Mouse (Mus musculus): Measurements from ENCODE around the gene Rara. TPM values are rescaled to one million over a fixed set of nuclear protein-coding genes. Genes with fewer than 3 reads are reported as not detected.
"Not testable (repeated sequence)": the region's sequence is repeated elsewhere in the genome, so short reads cannot be mapped to it uniquely, and the experiment has no call there.

Rara gene
- polyA plus RNA-seq, 1 experiment from 2014 or later = 34.9 TPM

GRCm38 (mm10) chr11:98932293-98933091, 4.9 kb downstream of the Rara start:
- ATAC-seq (replicated peaks; ENCODE audit: insufficient number of reproducible peaks, low FRiP score, low TSS enrichment) = no peak
- peak overlapping the region; percentile 43 for H3K9ac ChIP-seq (ENCODE audit: low read depth, low read length)
- H3K27me3 ChIP-seq (ENCODE audit: control insufficient read depth, insufficient read depth, low read length) = no peaks in the 10 kb centered on the region
- no peaks in the 10 kb centered on the region for H3K36me3 ChIP-seq (ENCODE audit: control insufficient read depth, insufficient read depth, low read length)
- no peak overlapping the region; the same call in 1 of the 2 replicates for H3K4me3 ChIP-seq (ENCODE audit: low read depth, low read length)
- H3K4me1 ChIP-seq (ENCODE audit: control insufficient read depth, insufficient read depth, low read length) = peaks cover 76% of the 10 kb centered on the region
- peak overlapping the region; percentile 90 for H3K4me2 ChIP-seq
- peak overlapping the region; percentile 93 for H3K27ac ChIP-seq (ENCODE audit: low read depth, low read length)
- 22% methylated on average over 19 of the region's 19 CpGs for WGBS (ENCODE audit: insufficient replicate concordance)
- H3K9me3 ChIP-seq (replicated peaks; ENCODE audit: control insufficient read depth, low read length) = no peaks in the 10 kb centered on the region

DNA sequence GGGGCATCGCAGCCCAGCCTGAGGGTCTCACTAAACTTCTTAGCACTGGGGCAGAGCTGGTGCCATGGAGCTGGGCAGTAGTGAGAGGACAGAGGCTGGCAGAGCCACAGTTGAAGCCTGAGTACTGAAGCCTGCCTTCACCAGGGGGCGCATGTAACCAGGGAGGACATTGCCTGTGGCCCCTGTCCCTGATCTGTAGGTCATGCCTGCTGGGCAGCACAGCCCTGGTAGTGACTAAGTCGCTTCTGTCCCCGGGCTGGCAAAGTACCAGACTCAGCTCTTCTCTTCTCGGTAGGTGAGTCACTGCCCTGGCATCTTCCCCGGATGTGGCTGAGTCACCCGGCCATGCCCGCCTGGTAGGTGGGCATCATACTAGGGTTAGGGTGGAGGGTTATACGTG, 5.5 kb downstream of the Rara start:
- 42% methylated on average over 9 of the region's 9 CpGs for WGBS (ENCODE audit: insufficient replicate concordance)
- no peaks in the 10 kb centered on the region for H3K9me3 ChIP-seq (replicated peaks; ENCODE audit: control insufficient read depth, low read length)
- peak overlapping the region; percentile 43; the same call in 1 of the 2 replicates for H3K9ac ChIP-seq (ENCODE audit: low read depth, low read length)
- no peaks in the 10 kb centered on the region for H3K36me3 ChIP-seq (ENCODE audit: control insufficient read depth, insufficient read depth, low read length)
- no peak for ATAC-seq (replicated peaks; ENCODE audit: insufficient number of reproducible peaks, low FRiP score, low TSS enrichment)
- H3K27ac ChIP-seq (ENCODE audit: low read depth, low read length) = 0 out of 2 replicates have a peak overlapping the region, but pooled peaks have one; percentile 25
- H3K4me1 ChIP-seq (ENCODE audit: control insufficient read depth, insufficient read depth, low read length) = peaks cover 72% of the 10 kb centered on the region
- H3K4me2 ChIP-seq = peak overlapping the region; percentile 36
- no peaks in the 10 kb centered on the region for H3K27me3 ChIP-seq (ENCODE audit: control insufficient read depth, insufficient read depth, low read length)
- H3K4me3 ChIP-seq (ENCODE audit: low read depth, low read length) = no peak overlapping the region

- H3K9ac ChIP-seq (ENCODE audit: low read depth, low read length); H3K9me3 ChIP-seq (replicated peaks; ENCODE audit: control insufficient read depth, low read length); ATAC-seq (replicated peaks; ENCODE audit: insufficient number of reproducible peaks, low FRiP score, low TSS enrichment); H3K4me3 ChIP-seq (ENCODE audit: low read depth, low read length); H3K27me3 ChIP-seq (ENCODE audit: control insufficient read depth, insufficient read depth, low read length); H3K4me2 ChIP-seq; H3K27ac ChIP-seq (ENCODE audit: low read depth, low read length); H3K36me3 ChIP-seq (ENCODE audit: control insufficient read depth, insufficient read depth, low read length): not testable (repeated sequence)
- peaks cover 72% of the 10 kb centered on the region for H3K4me1 ChIP-seq (ENCODE audit: control insufficient read depth, insufficient read depth, low read length)
- 86% methylated on average over 2 of the region's 2 CpGs for WGBS (ENCODE audit: insufficient replicate concordance)
Observed at GRCm38 (mm10) chr11:98933847-98934246, 6.2 kb downstream of the Rara start.

GRCm38 (mm10) chr11:98934367-98934766, 6.7 kb downstream of the Rara start:
- no peak overlapping the region for H3K4me2 ChIP-seq
- H3K9me3 ChIP-seq (replicated peaks; ENCODE audit: control insufficient read depth, low read length) = no peaks in the 10 kb centered on the region
- no peak overlapping the region for H3K27ac ChIP-seq (ENCODE audit: low read depth, low read length)
- H3K9ac ChIP-seq (ENCODE audit: low read depth, low read length) = no peak overlapping the region
- peaks cover 73% of the 10 kb centered on the region for H3K4me1 ChIP-seq (ENCODE audit: control insufficient read depth, insufficient read depth, low read length)
- no peaks in the 10 kb centered on the region for H3K27me3 ChIP-seq (ENCODE audit: control insufficient read depth, insufficient read depth, low read length)
- no peaks in the 10 kb centered on the region for H3K36me3 ChIP-seq (ENCODE audit: control insufficient read depth, insufficient read depth, low read length)
- ATAC-seq (replicated peaks; ENCODE audit: insufficient number of reproducible peaks, low FRiP score, low TSS enrichment) = no peak
- no peak overlapping the region for H3K4me3 ChIP-seq (ENCODE audit: low read depth, low read length)
- 83% methylated on average over 3 of the region's 3 CpGs for WGBS (ENCODE audit: insufficient replicate concordance)

GRCm38 (mm10) chr11:98935123-98935522, 7.5 kb downstream of the Rara start:
- no peak for ATAC-seq (replicated peaks; ENCODE audit: insufficient number of reproducible peaks, low FRiP score, low TSS enrichment)
- 92% methylated on average over 3 of the region's 3 CpGs for WGBS (ENCODE audit: insufficient replicate concordance)
- H3K4me2 ChIP-seq = no peak overlapping the region
- H3K27ac ChIP-seq (ENCODE audit: low read depth, low read length) = no peak overlapping the region
- no peaks in the 10 kb centered on the region for H3K27me3 ChIP-seq (ENCODE audit: control insufficient read depth, insufficient read depth, low read length)
- no peaks in the 10 kb centered on the region for H3K36me3 ChIP-seq (ENCODE audit: control insufficient read depth, insufficient read depth, low read length)
- no peak overlapping the region for H3K4me3 ChIP-seq (ENCODE audit: low read depth, low read length)
- no peak overlapping the region for H3K9ac ChIP-seq (ENCODE audit: low read depth, low read length)
- no peaks in the 10 kb centered on the region for H3K9me3 ChIP-seq (replicated peaks; ENCODE audit: control insufficient read depth, low read length)
- H3K4me1 ChIP-seq (ENCODE audit: control insufficient read depth, insufficient read depth, low read length) = peaks cover 73% of the 10 kb centered on the region

DNA sequence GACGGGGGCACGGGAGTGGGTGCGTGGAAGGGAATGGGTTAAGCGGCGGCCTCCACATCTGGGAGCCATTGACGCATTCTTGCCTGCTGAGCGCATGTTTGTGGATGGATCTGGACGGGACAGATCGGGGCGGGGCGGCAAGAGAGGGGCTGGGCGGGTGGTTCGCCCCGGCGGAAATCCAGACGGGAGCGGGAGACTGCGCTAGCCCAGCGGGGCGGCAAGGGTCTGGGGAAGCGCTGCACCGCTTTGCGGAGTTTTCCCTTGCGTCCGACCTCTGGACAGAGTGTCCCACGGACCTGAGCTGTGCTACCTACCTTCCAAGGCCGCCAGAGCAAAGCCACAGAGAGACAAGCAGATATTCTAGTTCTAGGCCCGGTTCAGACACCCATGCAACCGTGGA, 8.6 kb downstream of the Rara start:
- under 1% methylated on average over 29 of the region's 29 CpGs for WGBS (ENCODE audit: insufficient replicate concordance)
- peak overlapping the region; percentile 93 for H3K27ac ChIP-seq (ENCODE audit: low read depth, low read length)
- ATAC-seq (replicated peaks; ENCODE audit: insufficient number of reproducible peaks, low FRiP score, low TSS enrichment) = peak; percentile 28; the same call in 1 of the 2 replicates
- no peaks in the 10 kb centered on the region for H3K27me3 ChIP-seq (ENCODE audit: control insufficient read depth, insufficient read depth, low read length)
- H3K9me3 ChIP-seq (replicated peaks; ENCODE audit: control insufficient read depth, low read length) = no peaks in the 10 kb centered on the region
- H3K4me2 ChIP-seq = peak overlapping the region; percentile 75
- H3K9ac ChIP-seq (ENCODE audit: low read depth, low read length) = peak overlapping the region; percentile 77
- no peaks in the 10 kb centered on the region for H3K36me3 ChIP-seq (ENCODE audit: control insufficient read depth, insufficient read depth, low read length)
- H3K4me3 ChIP-seq (ENCODE audit: low read depth, low read length) = peak overlapping the region; percentile 63
- H3K4me1 ChIP-seq (ENCODE audit: control insufficient read depth, insufficient read depth, low read length) = peaks cover 73% of the 10 kb centered on the region

- Histone ChIP-seq H3K9ac (ENCODE audit: low read depth, low read length) (peak overlapping the region; percentile 77), H3K27me3 (ENCODE audit: control insufficient read depth, insufficient read depth, low read length) (no peaks in the 10 kb centered on the region), H3K4me2 (peak overlapping the region; percentile 75), H3K27ac (ENCODE audit: low read depth, low read length) (peak overlapping the region; percentile 93), H3K9me3 (replicated peaks; ENCODE audit: control insufficient read depth, low read length) (no peaks in the 10 kb centered on the region), H3K36me3 (ENCODE audit: control insufficient read depth, insufficient read depth, low read length) (no peaks in the 10 kb centered on the region), H3K4me1 (ENCODE audit: control insufficient read depth, insufficient read depth, low read length) (peaks cover 73% of the 10 kb centered on the region), H3K4me3 (ENCODE audit: low read depth, low read length) (peak overlapping the region; percentile 63)
- ATAC-seq (replicated peaks; ENCODE audit: insufficient number of reproducible peaks, low FRiP score, low TSS enrichment) = peak; percentile 18; the same call in 1 of the 2 replicates
- under 1% methylated on average over 23 of the region's 23 CpGs for WGBS (ENCODE audit: insufficient replicate concordance)
Observed at GRCm38 (mm10) chr11:98936606-98937409, 9.2 kb downstream of the Rara start.

DNA sequence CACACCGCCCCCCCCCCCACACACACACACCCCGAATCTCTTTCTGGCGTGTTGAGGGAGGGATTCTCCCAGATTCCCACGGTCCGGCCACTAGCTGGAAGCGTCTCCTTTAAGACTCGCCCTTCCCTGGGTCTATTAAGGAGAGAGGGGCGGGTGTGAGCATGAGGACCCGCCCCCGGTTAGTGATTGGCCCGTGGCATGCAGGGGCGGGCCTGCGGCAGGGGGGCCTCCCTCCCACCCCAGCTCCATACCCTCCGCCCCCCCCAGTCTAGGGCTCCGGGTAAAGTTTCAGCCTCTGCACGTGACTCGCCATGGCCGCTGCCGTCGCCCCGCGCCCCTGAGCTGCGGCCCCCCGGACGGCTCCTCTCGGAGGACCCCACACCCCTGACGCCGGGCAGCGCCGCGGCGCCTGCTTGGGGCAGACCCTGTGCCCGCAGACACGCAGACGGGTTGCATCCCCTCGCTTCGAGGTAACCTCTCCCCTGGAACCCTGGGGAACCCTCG, 9.8 kb downstream of the Rara start:
- Histone ChIP-seq H3K9ac (ENCODE audit: low read depth, low read length) (peak overlapping the region; percentile 77), H3K27me3 (ENCODE audit: control insufficient read depth, insufficient read depth, low read length) (no peaks in the 10 kb centered on the region), H3K4me2 (peak overlapping the region; percentile 75), H3K4me1 (ENCODE audit: control insufficient read depth, insufficient read depth, low read length) (peaks cover 73% of the 10 kb centered on the region), H3K36me3 (ENCODE audit: control insufficient read depth, insufficient read depth, low read length) (no peaks in the 10 kb centered on the region), H3K27ac (ENCODE audit: low read depth, low read length) (peak overlapping the region; percentile 93), H3K9me3 (replicated peaks; ENCODE audit: control insufficient read depth, low read length) (no peaks in the 10 kb centered on the region), H3K4me3 (ENCODE audit: low read depth, low read length) (peak overlapping the region; percentile 63)
- peak; percentile 87 for ATAC-seq (replicated peaks; ENCODE audit: insufficient number of reproducible peaks, low FRiP score, low TSS enrichment)
- WGBS (ENCODE audit: insufficient replicate concordance) = 0% methylated on average over 33 of the region's 38 CpGs

Measured in heart, embryonic 11.5 days (tissue).